Mouse (Mus musculus) skeletal muscle tissue, postnatal 0 days (tissue): ENCODE measurements around the gene Cadm1. TPM values are rescaled to one million over a fixed set of nuclear protein-coding genes. Genes with fewer than 3 reads are reported as not detected.

Source experiments
- polyA plus RNA-seq: library from polyadenylated mRNA; unstranded; fragments of >200 nt; fragmentation: Nextera tagmentation; extraction: Ambion mirVana; gene quantifications from 2 replicates; pipeline ENCODE4 v1.2.1, GENCODE M21; 2015

Cadm1 gene
- polyA plus RNA-seq = 3.0 and 5.4 TPM in 2 replicates

GRCm38 (mm10) chr9:47529602-47530450 lies at the start of gene Cadm1:
Gene Cadm1, plus strand, starts transcription at chr9:47530173.

